Comparison of ENCODE assay signal across 8 mouse cellular contexts in genomic region chr16:27468731-27469130, GRCm38 (mm10).
DNase-seq lines count a peak whose midpoint lies in the region; ATAC-seq and TF ChIP-seq lines count a peak whose summit lies in the region.

No protein-coding gene starts in this region.

- intact Hi-C loops in left cerebral cortex, postnatal 4 days (cut with DNase I), result loop anchor here (2.0 kb wide), 1 partner anchor 1022 kb away; no protein-coding TSS in a partner anchor

- no peak for TF ChIP-seq POLR2A in lung, adult 2 months (IDR thresholded peaks at IDR 0.05; ENCODE audit: borderline replicate concordance, extremely low read depth, low read depth, low read length)

- H3K27ac ChIP-seq in forebrain, embryonic 15.5 days (replicated peaks), result no peak overlapping the region

- H3K4me1 ChIP-seq in lung, adult 2 months (ENCODE audit: control insufficient read depth, insufficient read depth, low read length), result no peaks in the 10 kb centered on the region
- no peaks in the 10 kb centered on the region for H3K4me1 ChIP-seq in forebrain, embryonic 15.5 days

- no peaks in the 10 kb centered on the region for H3K9me3 ChIP-seq in forebrain, embryonic 15.5 days

- DNase-seq in lung, adult 2 months, result peak; percentile 6
- no peak for DNase-seq in lung, postnatal 36 days
- DNase-seq in Muller cell, postnatal 12 days (ENCODE audit: inconsistent ontology term), result peak; percentile 43
- DNase-seq in c-Kit-positive CD71-positive TER-119-negative erythroid progenitor cells, embryonic 14.5 days (ENCODE audit: low read depth), result peak; percentile 11
- DNase-seq in left cerebral cortex, postnatal 4 days, result peak; percentile 37
- DNase-seq in retina, adult 2 months (ENCODE audit: low read depth, low spot score), result peak; percentile 16
- DNase-seq in ovary, postnatal 10 days (ENCODE audit: low spot score), result no peak

- 23% methylated on average over 5 of the region's 5 CpGs for WGBS in lung, adult 2 months
- WGBS in forebrain, embryonic 15.5 days, result 18% methylated on average over 5 of the region's 5 CpGs

- H3K27me3 ChIP-seq in forebrain, embryonic 15.5 days, result no peaks in the 10 kb centered on the region

- no peak overlapping the region for H3K4me2 ChIP-seq in forebrain, embryonic 15.5 days (replicated peaks)

- peak; percentile 83 for ATAC-seq in forebrain, embryonic 15.5 days (replicated peaks)

- H3K36me3 ChIP-seq in forebrain, embryonic 15.5 days, result no peaks in the 10 kb centered on the region

- H3K4me3 ChIP-seq in lung, adult 2 months (replicated peaks; ENCODE audit: extremely low read depth, low read depth, low read length), result no peak overlapping the region
- no peak overlapping the region for H3K4me3 ChIP-seq in forebrain, embryonic 15.5 days

- peak; percentile 57; the same call in 1 of the 2 replicates for TF ChIP-seq CTCF in lung, adult 2 months (IDR thresholded peaks at IDR 0.05; ENCODE audit: insufficient read depth, low read length)

- no peak overlapping the region for H3K9ac ChIP-seq in forebrain, embryonic 15.5 days (replicated peaks)

Comparison
In these comparisons a context has a peak if more than half of its experiments do, and no peak if none do; other contexts are left out.
1. DNase-seq: peak in lung, adult 2 months (single experiment), Muller cell, postnatal 12 days (single experiment), c-Kit-positive CD71-positive TER-119-negative erythroid progenitor cells, embryonic 14.5 days (single experiment), left cerebral cortex, postnatal 4 days (single experiment) and retina, adult 2 months (single experiment); none in lung, postnatal 36 days (single experiment) and ovary, postnatal 10 days (single experiment).